Mouse (Mus musculus) limb, embryonic 14.5 days (tissue): ENCODE results near the gene Trak1. TPM values are rescaled to one million over a fixed set of nuclear protein-coding genes. Genes with fewer than 3 reads are reported as not detected.
A peak's percentile ranks its signal among the peaks of the same experiment; 100 is the strongest.

ENCODE experiments used
- ATAC-seq: fragments of 200-750 bp; cut with Nextera tagmentation; 2 replicates; pipeline ENCODE4 v1.8.0; 2017; ENCODE audit warnings: low read depth, moderate number of reproducible peaks, moderate TSS enrichment; ENCODE audit not compliant: low FRiP score
- DNase-seq: peaks from one replicate; pipeline ENCODE4 v3.0.0-alpha.2; 2015; ENCODE audit warnings: low spot score
- H3K27ac ChIP-seq: fragments of 300-500 bp; sonication (generic); replicated peaks from 2 replicates; pipeline ENCODE4 v1.5.1; 2014; ENCODE audit warnings: low read depth, mild to moderate bottlenecking, low read length, moderate library complexity, mixed read lengths
- H3K27me3 ChIP-seq: fragments of 300-500 bp; sonication (generic); 2 replicates; pipeline ENCODE4 v1.6.1; 2014; ENCODE audit warnings: low read length, mixed read lengths; ENCODE audit not compliant: control insufficient read depth, insufficient read depth
- H3K36me3 ChIP-seq: fragments of 300-500 bp; sonication (generic); 2 replicates; pipeline ENCODE4 v1.6.1; 2014; ENCODE audit warnings: mild to moderate bottlenecking, low read length, moderate library complexity, mixed read lengths; ENCODE audit not compliant: control insufficient read depth, insufficient read depth
- H3K4me1 ChIP-seq: fragments of 300-500 bp; sonication (generic); 2 replicates; pipeline ENCODE4 v1.6.1; 2014; ENCODE audit warnings: antibody characterized with exemption, low read length, mixed read lengths; ENCODE audit not compliant: control insufficient read depth, insufficient read depth
- H3K4me2 ChIP-seq: fragments of 300-500 bp; sonication (generic); replicated peaks from 2 replicates; pipeline ENCODE4 v1.6.1; 2014; ENCODE audit warnings: low read depth, mild to moderate bottlenecking, low read length, moderate library complexity; ENCODE audit not compliant: severe bottlenecking
- H3K4me3 ChIP-seq: fragments of 300-500 bp; sonication (generic); replicated peaks from 2 replicates; pipeline ENCODE4 v1.5.1; 2014; ENCODE audit warnings: low read length
- H3K9ac ChIP-seq: fragments of 300-500 bp; sonication (generic); 2 replicates; pipeline ENCODE4 v1.6.1; 2014; ENCODE audit warnings: mild to moderate bottlenecking, low read depth, low read length, moderate library complexity; ENCODE audit not compliant: severe bottlenecking
- H3K9me3 ChIP-seq: fragments of 300-500 bp; sonication (generic); 2 replicates; pipeline ENCODE4 v1.6.1; 2016; ENCODE audit warnings: low read length; ENCODE audit not compliant: control insufficient read depth
- POLR2A ChIP-seq: fragments of 200-500 bp; IDR thresholded peaks from 2 replicates; pipeline ENCODE4 v1.8.0; 2012; ENCODE audit warnings: inconsistent platforms, mild to moderate bottlenecking, moderate library complexity, borderline replicate concordance; ENCODE audit not compliant: insufficient read depth, insufficient read length; ENCODE audit errors: extremely low read depth
- WGBS: fragments of 180-500 bp; shearing (Covaris S2); extraction: QIAGEN DNeasy Blood & Tissue Kit; methylation state at CpG from one replicate; pipeline ENCODE4 v1.1.7; 2014; 5-methylcytosine and 5-hydroxymethylcytosine counted together
- polyA plus RNA-seq, 2 experiments: library from polyadenylated mRNA; depleted of rRNA in 1 of 2; stranded (reverse) in 1 of 2; unstranded in 1 of 2; fragments of >200 nt; fragmentation: Nextera tagmentation in 1 of 2; extraction: Ambion mirVana in 1 of 2; gene quantifications; 2 replicates each; pipeline versions ENCODE4 v1.2.1 to v1.2.3; 2012 to 2014

Trak1 gene
- polyA plus RNA-seq, 2 experiments, result 20.8 to 31.2 TPM

GRCm38 (mm10) chr9:121392427-121392826 lies 95.1 kb downstream of the Trak1 start:
- Histone ChIP-seq H3K27me3 (no peaks in the 10 kb centered on the region), H3K27ac (no peak overlapping the region), H3K9ac (no peak overlapping the region), H3K9me3 (no peaks in the 10 kb centered on the region), H3K4me1 (peaks cover 4% of the 10 kb centered on the region; the same call in 1 of the 2 replicates), H3K36me3 (0 out of 2 replicates have a peak, but pooled peaks cover 3% of the 10 kb centered on the region), H3K4me3 (no peak overlapping the region), H3K4me2 (no peak overlapping the region)
- no peak for TF ChIP-seq POLR2A
- no peak for ATAC-seq
- DNase-seq, result peak; percentile 76
- 44% methylated on average over 5 of the region's 5 CpGs for WGBS

- DNase-seq, result no peak
- Histone ChIP-seq H3K4me1 (peaks cover under 1% of the 10 kb centered on the region; the same call in 1 of the 2 replicates), H3K9me3 (no peaks in the 10 kb centered on the region), H3K27ac (no peak overlapping the region), H3K27me3 (no peaks in the 10 kb centered on the region), H3K4me3 (no peak overlapping the region), H3K4me2 (no peak overlapping the region), H3K9ac (no peak overlapping the region), H3K36me3 (0 out of 2 replicates have a peak, but pooled peaks cover 3% of the 10 kb centered on the region)
- TF ChIP-seq POLR2A, result no peak
- ATAC-seq, result no peak
- 94% methylated on average over 4 of the region's 4 CpGs for WGBS
Measured at GRCm38 (mm10) chr9:121393104-121393503, 95.8 kb downstream of the Trak1 start.

- TF ChIP-seq POLR2A, result no peak
Measured at GRCm38 (mm10) chr9:121394882-121395281, 97.6 kb downstream of the Trak1 start.

GRCm38 (mm10) chr9:121395812-121396211 lies 98.5 kb downstream of the Trak1 start:
- H3K36me3 ChIP-seq, result peaks cover 3% of the 10 kb centered on the region; the same call in 1 of the 2 replicates
- no peaks in the 10 kb centered on the region for H3K9me3 ChIP-seq
- WGBS, result 93% methylated on average over 5 of the region's 5 CpGs
- DNase-seq (no peak), ATAC-seq (no peak)
- no peak overlapping the region for H3K4me3 ChIP-seq
- no peak overlapping the region for H3K9ac ChIP-seq
- H3K4me1 ChIP-seq, result no peaks in the 10 kb centered on the region
- H3K27me3 ChIP-seq, result no peaks in the 10 kb centered on the region
- no peak overlapping the region for H3K4me2 ChIP-seq
- no peak for TF ChIP-seq POLR2A
- H3K27ac ChIP-seq, result no peak overlapping the region

More at GRCm38 (mm10) chr9:121394882-121395281, 97.6 kb downstream of the Trak1 start:
- no peaks in the 10 kb centered on the region for H3K4me1 ChIP-seq
- 63% methylated on average over 2 of the region's 2 CpGs for WGBS
- H3K27ac ChIP-seq, result no peak overlapping the region
- no peaks in the 10 kb centered on the region for H3K9me3 ChIP-seq
- no peak overlapping the region for H3K9ac ChIP-seq
- DNase-seq (no peak), ATAC-seq (no peak)
- H3K27me3 ChIP-seq, result no peaks in the 10 kb centered on the region
- H3K4me3 ChIP-seq, result no peak overlapping the region
- 0 out of 2 replicates have a peak, but pooled peaks cover 3% of the 10 kb centered on the region for H3K36me3 ChIP-seq
- no peak overlapping the region for H3K4me2 ChIP-seq

- H3K4me3 ChIP-seq, result no peak overlapping the region
- H3K36me3 ChIP-seq, result peaks cover 3% of the 10 kb centered on the region; the same call in 1 of the 2 replicates
- H3K4me2 ChIP-seq, result no peak overlapping the region
- TF ChIP-seq POLR2A, result no peak
- 0 out of 2 replicates have a peak, but pooled peaks cover 2% of the 10 kb centered on the region for H3K4me1 ChIP-seq
- H3K27me3 ChIP-seq, result no peaks in the 10 kb centered on the region
- 73% methylated on average over 17 of the region's 17 CpGs for WGBS
- no peaks in the 10 kb centered on the region for H3K9me3 ChIP-seq
- no peak overlapping the region for H3K27ac ChIP-seq
- no peak for DNase-seq
- H3K9ac ChIP-seq, result no peak overlapping the region
- ATAC-seq, result no peak
Measured at GRCm38 (mm10) chr9:121398100-121398760, 100.9 kb downstream of the Trak1 start.
